Mouse (Mus musculus): ENCODE measurements around the gene Stk39. TPM values are rescaled to one million over a fixed set of nuclear protein-coding genes. Genes with fewer than 3 reads are reported as not detected.

The Stk39 gene
- polyA plus RNA-seq, 1 experiment: 16.7 TPM

DNA sequence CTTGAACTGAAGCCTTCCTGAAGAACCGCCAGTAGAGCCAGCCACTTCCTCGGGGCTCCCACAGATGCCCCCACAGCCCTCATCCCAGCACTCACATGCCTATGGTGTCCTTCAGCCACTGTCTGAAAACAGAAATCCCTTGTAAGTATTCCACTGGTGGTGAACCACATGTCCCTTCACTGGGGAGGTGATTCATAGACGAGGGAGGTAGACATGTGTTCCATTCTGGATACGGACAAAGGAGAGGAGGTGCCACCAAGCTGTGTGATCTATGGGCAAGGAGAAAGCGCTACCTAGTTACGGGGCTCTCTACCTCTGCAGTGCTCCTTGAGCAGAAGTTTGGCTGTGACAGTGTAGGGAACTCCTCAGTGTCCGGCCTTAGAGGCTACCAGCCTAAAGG lies 52.9 kb downstream of the Stk39 start:
- Histone ChIP-seq H3K27ac (replicated peaks; ENCODE audit: low read depth, low read length) (no peak overlapping the region), H3K4me3 (ENCODE audit: insufficient read depth, low read depth, low read length) (no peak overlapping the region), H3K4me1 (ENCODE audit: control insufficient read depth, insufficient read depth, insufficient read length, low read length) (no peaks in the 10 kb centered on the region)

DNA sequence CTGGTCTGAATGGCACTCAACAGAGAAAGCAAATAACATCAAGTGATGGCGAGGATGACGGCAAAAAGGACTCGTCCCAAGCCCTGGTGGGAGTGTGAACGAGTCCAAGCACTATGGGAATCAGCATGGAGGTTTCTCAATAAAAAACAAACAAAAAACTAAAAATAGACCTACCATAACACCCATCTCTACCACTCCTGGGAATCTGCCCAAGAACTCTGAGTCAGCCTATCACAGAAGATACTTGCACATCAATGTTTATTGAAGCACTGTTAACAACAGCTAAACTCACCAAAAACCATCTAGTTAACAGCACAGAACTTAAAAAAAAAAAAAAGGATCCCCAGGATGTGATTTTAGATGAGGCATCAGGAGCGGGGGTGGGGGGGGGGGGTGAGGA lies 55.0 kb downstream of the Stk39 start:
- Histone ChIP-seq H3K4me3 (ENCODE audit: insufficient read depth, low read depth, low read length) (no peak overlapping the region), H3K27ac (replicated peaks; ENCODE audit: low read depth, low read length) (no peak overlapping the region), H3K4me1 (ENCODE audit: control insufficient read depth, insufficient read depth, insufficient read length, low read length) (no peaks in the 10 kb centered on the region)

GRCm38 (mm10) chr2:68415691-68416090 lies 56.4 kb downstream of the Stk39 start:
- Histone ChIP-seq H3K4me1 (ENCODE audit: control insufficient read depth, insufficient read depth, insufficient read length, low read length) (no peaks in the 10 kb centered on the region), H3K4me3 (ENCODE audit: insufficient read depth, low read depth, low read length) (no peak overlapping the region), H3K27ac (replicated peaks; ENCODE audit: low read depth, low read length) (no peak overlapping the region)

DNA sequence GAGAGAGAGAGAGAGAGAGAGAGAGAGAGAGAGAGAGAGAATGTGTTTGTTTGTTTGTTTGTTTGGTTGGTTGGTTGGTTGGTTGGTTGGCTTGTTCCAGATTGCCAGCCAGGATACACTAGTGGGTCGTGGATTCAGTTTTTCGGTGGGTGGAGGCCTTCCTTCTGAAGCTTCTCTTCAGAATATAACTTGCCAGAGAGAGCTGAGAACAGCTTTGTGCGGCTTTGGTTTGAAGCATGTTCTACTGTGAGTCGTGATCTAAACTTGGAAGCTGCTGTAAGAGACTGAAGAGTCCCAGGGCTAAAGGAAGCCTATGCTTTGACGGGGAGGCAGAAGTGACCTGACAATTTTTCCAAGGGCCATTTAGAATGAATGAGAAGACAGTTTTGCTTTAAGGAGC lies 59.9 kb downstream of the Stk39 start:
- Histone ChIP-seq H3K27ac (replicated peaks; ENCODE audit: low read depth, low read length) (no peak overlapping the region), H3K4me1 (ENCODE audit: control insufficient read depth, insufficient read depth, insufficient read length, low read length) (no peaks in the 10 kb centered on the region)

DNA sequence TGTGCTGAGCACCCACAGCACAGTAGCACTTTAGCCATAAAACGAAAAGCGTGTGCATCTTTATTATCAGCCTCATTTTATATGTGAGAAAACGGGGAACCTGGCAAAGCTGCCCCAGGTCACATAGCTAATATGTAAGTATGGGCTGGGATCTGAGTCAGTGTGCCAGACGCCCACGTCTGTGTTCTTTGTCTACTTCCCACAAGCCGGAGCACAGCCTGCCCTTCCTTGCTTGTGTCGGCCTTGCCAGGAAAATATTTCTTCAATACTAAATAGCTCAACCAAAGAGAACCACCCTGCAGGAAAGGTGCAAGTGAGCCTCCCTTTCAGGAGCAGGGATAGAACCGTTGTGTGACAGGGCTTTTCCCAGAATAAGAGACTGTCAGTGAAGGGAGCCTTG lies 60.9 kb downstream of the Stk39 start:
- no peak overlapping the region for H3K4me3 ChIP-seq (ENCODE audit: insufficient read depth, low read depth, low read length)
- no peaks in the 10 kb centered on the region for H3K4me1 ChIP-seq (ENCODE audit: control insufficient read depth, insufficient read depth, insufficient read length, low read length)
- no peak overlapping the region for H3K27ac ChIP-seq (replicated peaks; ENCODE audit: low read depth, low read length)

More for the DNA sequence above, 59.9 kb downstream of the Stk39 start:
- no peak overlapping the region for H3K4me3 ChIP-seq (ENCODE audit: insufficient read depth, low read depth, low read length)

DNA sequence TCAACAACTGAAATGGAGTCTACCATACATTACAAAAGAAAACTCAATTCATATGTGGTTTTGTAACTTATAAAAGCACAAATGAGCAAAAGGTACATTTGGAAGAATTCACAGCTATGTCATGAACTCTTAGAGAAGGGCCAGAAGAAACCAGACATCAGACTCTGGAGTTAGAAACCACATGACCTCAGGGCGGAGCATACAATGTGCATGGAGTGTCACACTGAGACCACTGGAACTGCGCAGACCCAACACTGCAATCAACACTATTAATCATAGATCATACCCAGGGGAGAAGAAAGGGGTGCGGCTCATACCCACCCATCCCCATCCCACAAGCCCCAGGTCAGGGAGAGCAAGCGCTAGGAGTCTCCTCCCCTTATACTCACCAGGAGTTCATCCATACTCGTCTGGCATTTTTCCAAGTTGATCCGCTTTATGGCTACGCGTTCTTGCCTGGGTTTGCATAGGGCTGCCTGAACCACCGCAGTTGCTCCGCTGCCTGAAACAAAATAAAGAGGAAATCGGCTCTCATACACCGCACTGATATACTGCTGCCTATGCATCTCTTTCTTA lies 62.3 kb downstream of the Stk39 start:
- Histone ChIP-seq H3K27ac (replicated peaks; ENCODE audit: low read depth, low read length) (no peak overlapping the region), H3K4me3 (ENCODE audit: insufficient read depth, low read depth, low read length) (no peak overlapping the region), H3K4me1 (ENCODE audit: control insufficient read depth, insufficient read depth, insufficient read length, low read length) (no peaks in the 10 kb centered on the region)

GRCm38 (mm10) chr2:68408271-68408980 lies 63.6 kb downstream of the Stk39 start:
- Histone ChIP-seq H3K4me3 (ENCODE audit: insufficient read depth, low read depth, low read length) (no peak overlapping the region), H3K27ac (replicated peaks; ENCODE audit: low read depth, low read length) (no peak overlapping the region), H3K4me1 (ENCODE audit: control insufficient read depth, insufficient read depth, insufficient read length, low read length) (no peaks in the 10 kb centered on the region)

- Histone ChIP-seq H3K27ac (replicated peaks; ENCODE audit: low read depth, low read length) (no peak overlapping the region), H3K4me1 (ENCODE audit: control insufficient read depth, insufficient read depth, insufficient read length, low read length) (no peaks in the 10 kb centered on the region), H3K4me3 (ENCODE audit: insufficient read depth, low read depth, low read length) (no peak overlapping the region)
Observed at GRCm38 (mm10) chr2:68407179-68407950, 64.7 kb downstream of the Stk39 start.

- no peak overlapping the region for H3K27ac ChIP-seq (replicated peaks; ENCODE audit: low read depth, low read length)
- H3K4me3 ChIP-seq (ENCODE audit: insufficient read depth, low read depth, low read length): no peak overlapping the region
- H3K4me1 ChIP-seq (ENCODE audit: control insufficient read depth, insufficient read depth, insufficient read length, low read length): no peaks in the 10 kb centered on the region
Observed at GRCm38 (mm10) chr2:68406571-68407074, 65.4 kb downstream of the Stk39 start.

DNA sequence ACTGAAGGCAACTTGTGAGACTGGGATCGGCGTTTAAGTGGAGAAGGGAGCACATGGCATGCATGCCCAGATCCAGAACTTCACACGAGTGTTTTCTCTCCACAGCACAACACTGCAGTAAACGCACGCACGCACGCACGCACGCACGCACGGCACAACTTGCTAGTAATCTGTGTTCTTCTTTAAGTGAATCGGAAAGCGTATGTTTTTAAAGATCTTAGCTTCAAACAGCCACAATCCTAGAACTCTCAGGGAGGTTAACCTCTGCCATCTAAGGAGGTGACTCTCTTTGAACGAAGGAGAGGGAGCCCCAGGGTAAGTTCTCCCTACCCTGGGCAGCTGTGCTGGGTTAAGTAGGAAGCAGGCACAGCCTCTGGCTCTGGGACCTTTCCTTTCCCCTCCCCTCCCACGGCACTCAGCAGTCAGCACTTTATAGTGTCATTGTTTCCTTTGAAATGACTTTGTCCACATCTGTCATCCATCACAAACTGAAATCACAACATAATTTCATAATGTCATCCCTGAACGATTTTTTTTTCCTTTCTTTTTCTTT lies 66.8 kb downstream of the Stk39 start:
- Histone ChIP-seq H3K4me1 (ENCODE audit: control insufficient read depth, insufficient read depth, insufficient read length, low read length) (no peaks in the 10 kb centered on the region), H3K4me3 (ENCODE audit: insufficient read depth, low read depth, low read length) (no peak overlapping the region), H3K27ac (replicated peaks; ENCODE audit: low read depth, low read length) (no peak overlapping the region)

GRCm38 (mm10) chr2:68404274-68405162 lies 67.5 kb downstream of the Stk39 start:
- Histone ChIP-seq H3K4me1 (ENCODE audit: control insufficient read depth, insufficient read depth, insufficient read length, low read length) (no peaks in the 10 kb centered on the region), H3K4me3 (ENCODE audit: insufficient read depth, low read depth, low read length) (no peak overlapping the region), H3K27ac (replicated peaks; ENCODE audit: low read depth, low read length) (no peak overlapping the region)

DNA sequence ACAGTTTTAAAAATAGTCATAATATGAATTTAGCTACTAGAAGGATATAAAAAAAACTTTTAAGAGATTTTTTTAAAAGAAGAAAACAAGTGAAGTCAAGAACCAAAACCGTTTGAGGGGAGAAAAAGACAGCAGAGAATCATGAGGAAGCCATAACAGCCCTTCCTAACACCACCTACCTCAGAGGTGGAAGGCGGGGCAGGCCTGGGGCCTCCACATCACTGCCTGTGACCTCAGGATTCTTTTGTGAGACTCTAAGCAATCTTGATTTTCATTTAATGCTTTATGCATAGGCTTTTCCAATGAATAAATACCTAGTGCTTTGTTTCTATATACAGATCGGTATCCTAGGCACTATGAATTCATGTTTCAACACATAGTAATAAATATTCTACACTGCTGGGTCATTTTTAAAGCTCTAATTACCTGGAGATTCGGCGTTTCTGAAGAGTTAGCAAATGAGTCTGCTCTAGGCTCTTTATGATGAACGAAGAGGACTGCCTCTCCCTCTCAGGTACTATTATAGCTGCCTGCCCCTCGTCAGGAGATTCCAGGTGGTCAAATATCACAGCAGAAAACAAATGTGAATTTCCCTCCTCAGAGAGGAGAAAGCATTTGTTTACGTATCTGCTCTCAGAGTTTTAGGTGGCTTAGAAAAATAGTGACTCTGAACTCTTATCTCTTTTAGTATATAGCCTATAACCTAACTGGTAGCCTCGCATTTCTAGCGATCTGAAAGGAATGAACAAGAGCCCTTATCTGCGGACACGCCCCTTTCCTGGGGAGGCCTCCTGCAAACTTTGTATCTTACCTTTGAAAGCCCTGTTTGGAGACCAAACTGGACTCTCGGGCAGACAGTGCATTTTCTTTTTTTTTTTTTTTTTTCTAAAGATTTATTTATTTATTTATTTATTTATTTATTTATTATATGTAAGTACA lies 78.2 kb downstream of the Stk39 start:
- no peak overlapping the region for H3K27ac ChIP-seq (replicated peaks; ENCODE audit: low read depth, low read length)
- H3K4me3 ChIP-seq (ENCODE audit: insufficient read depth, low read depth, low read length): no peak overlapping the region
- H3K4me1 ChIP-seq (ENCODE audit: control insufficient read depth, insufficient read depth, insufficient read length, low read length): no peaks in the 10 kb centered on the region

DNA sequence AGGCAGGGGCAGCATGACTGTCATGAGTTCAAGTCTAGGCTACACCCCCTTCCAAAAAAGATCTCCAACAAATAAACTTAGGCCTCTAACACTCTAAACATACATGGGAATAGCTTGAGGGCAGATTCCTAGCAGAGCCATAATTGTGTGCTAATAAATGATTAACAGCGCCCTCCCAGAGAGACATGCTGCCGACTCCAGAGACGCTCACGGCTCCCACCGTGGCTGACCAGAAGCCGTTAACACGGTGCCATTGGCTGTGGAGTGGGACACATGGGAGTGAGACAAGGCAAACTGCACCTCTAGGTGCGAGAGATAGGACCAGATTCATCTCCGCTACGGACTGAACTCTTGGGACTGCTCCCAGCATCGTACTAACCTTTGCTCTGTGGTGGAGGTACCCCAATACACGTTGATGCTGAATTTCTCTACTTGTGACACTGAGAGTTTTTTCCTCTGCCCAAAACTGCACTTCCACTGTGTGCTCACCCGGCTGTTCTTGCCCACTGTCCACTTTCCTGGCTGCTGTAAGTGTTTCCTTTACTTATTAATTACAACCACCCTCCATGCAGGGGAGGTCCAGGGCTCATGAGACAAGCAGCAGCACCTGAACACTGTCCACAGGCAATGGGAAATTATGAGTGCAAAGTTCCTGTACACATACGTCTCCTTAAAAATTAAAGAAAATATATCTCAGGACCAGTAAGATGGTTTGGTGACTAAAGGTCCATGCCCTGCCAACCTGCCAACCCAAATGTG lies 84.1 kb downstream of the Stk39 start:
- H3K4me1 ChIP-seq (ENCODE audit: control insufficient read depth, insufficient read depth, insufficient read length, low read length): no peaks in the 10 kb centered on the region
- no peak overlapping the region for H3K4me3 ChIP-seq (ENCODE audit: insufficient read depth, low read depth, low read length)
- H3K27ac ChIP-seq (replicated peaks; ENCODE audit: low read depth, low read length): no peak overlapping the region

Measured in brown adipose tissue, adult 24 weeks (tissue).